Mouse (Mus musculus) midbrain, embryonic 14.5 days (tissue): ENCODE results near the gene Prss57. TPM values are rescaled to one million over a fixed set of nuclear protein-coding genes. Genes with fewer than 3 reads are reported as not detected.

Source experiments
- ATAC-seq: fragments of 200-750 bp; cut with Nextera tagmentation; 2 replicates; pipeline ENCODE4 v1.8.0; 2017; ENCODE audit warnings: moderate number of reproducible peaks, moderate library complexity; ENCODE audit not compliant: low FRiP score, low TSS enrichment
- DNase-seq: peaks from one replicate; pipeline ENCODE4 v3.0.0-alpha.2; 2015
- H3K27ac ChIP-seq: fragments of 300-500 bp; sonication (generic); replicated peaks from 2 replicates; pipeline ENCODE4 v1.5.1; 2014; ENCODE audit warnings: mild to moderate bottlenecking, low read depth, low read length, moderate library complexity
- H3K27me3 ChIP-seq: fragments of 300-500 bp; sonication (generic); 2 replicates; pipeline ENCODE4 v1.6.1; 2014; ENCODE audit warnings: low read length, control low read depth, mixed read lengths; ENCODE audit not compliant: control insufficient read depth, insufficient read depth
- H3K36me3 ChIP-seq: fragments of 300-500 bp; sonication (generic); 2 replicates; pipeline ENCODE4 v1.6.1; 2014; ENCODE audit warnings: low read length, control low read depth; ENCODE audit not compliant: control insufficient read depth, insufficient read depth
- H3K4me1 ChIP-seq: fragments of 300-500 bp; sonication (generic); 2 replicates; pipeline ENCODE4 v1.6.1; 2014; ENCODE audit warnings: mild to moderate bottlenecking, antibody characterized with exemption, low read length, control low read depth; ENCODE audit not compliant: control insufficient read depth, insufficient read depth
- H3K4me2 ChIP-seq: fragments of 300-500 bp; sonication (generic); 2 replicates; pipeline ENCODE4 v1.6.1; 2014; ENCODE audit warnings: mild to moderate bottlenecking, low read length, moderate library complexity
- H3K4me3 ChIP-seq: fragments of 300-500 bp; sonication (generic); replicated peaks from 2 replicates; pipeline ENCODE4 v1.5.1; 2014; ENCODE audit warnings: low read depth, low read length
- H3K9ac ChIP-seq: fragments of 300-500 bp; sonication (generic); replicated peaks from 2 replicates; pipeline ENCODE4 v1.6.1; 2014; ENCODE audit warnings: mild to moderate bottlenecking, low read length, moderate library complexity
- H3K9me3 ChIP-seq: fragments of 300-500 bp; sonication (generic); 2 replicates; pipeline ENCODE4 v1.6.1; 2016; ENCODE audit warnings: low read length, control low read depth, mixed read lengths; ENCODE audit not compliant: control insufficient read depth
- WGBS: fragments of 180-500 bp; shearing (Covaris S2); extraction: QIAGEN DNeasy Blood & Tissue Kit; methylation state at CpG from one replicate; pipeline ENCODE4 v1.1.7; 2014; 5-methylcytosine and 5-hydroxymethylcytosine counted together
- polyA plus RNA-seq: library from polyadenylated mRNA; unstranded; fragments of >200 nt; fragmentation: Nextera tagmentation; extraction: Ambion mirVana; gene quantifications from 2 replicates; pipeline ENCODE4 v1.2.1, GENCODE M21; 2014

The Prss57 gene
- polyA plus RNA-seq, 1 experiment from 2014 or later, result 0.30 TPM

- Histone ChIP-seq H3K9ac (no peak overlapping the region), H3K9me3 (no peaks in the 10 kb centered on the region), H3K27ac (no peak overlapping the region), H3K27me3 (peaks cover 37% of the 10 kb centered on the region; the same call in 1 of the 2 replicates), H3K4me1 (peaks cover 7% of the 10 kb centered on the region; the same call in 1 of the 2 replicates), H3K4me3 (peak overlapping the region; percentile 40), H3K36me3 (no peaks in the 10 kb centered on the region), H3K4me2 (peak overlapping the region; percentile 70)
- DNase-seq (peak; percentile 64), ATAC-seq (no peak; the same call in 1 of the 2 replicates)
- WGBS, result under 1% methylated on average over 13 of the region's 13 CpGs
Measured at GRCm38 (mm10) chr10:79780664-79781015, 10.1 kb downstream of the Prss57 start.

- Histone ChIP-seq H3K4me3 (peak overlapping the region; percentile 40), H3K9ac (no peak overlapping the region), H3K27ac (no peak overlapping the region), H3K36me3 (no peaks in the 10 kb centered on the region), H3K4me1 (peaks cover 7% of the 10 kb centered on the region; the same call in 1 of the 2 replicates), H3K27me3 (peaks cover 37% of the 10 kb centered on the region; the same call in 1 of the 2 replicates), H3K4me2 (peak overlapping the region; percentile 70), H3K9me3 (peaks cover 1% of the 10 kb centered on the region; the same call in 1 of the 2 replicates)
- ATAC-seq (peak; percentile 89), DNase-seq (peak; percentile 94)
- 2% methylated on average over 55 of the region's 55 CpGs for WGBS
Measured at GRCm38 (mm10) chr10:79779784-79780663, 10.7 kb downstream of the Prss57 start.

GRCm38 (mm10) chr10:79779193-79779592 lies 11.6 kb downstream of the Prss57 start:
- Histone ChIP-seq H3K9me3 (peaks cover 3% of the 10 kb centered on the region; the same call in 1 of the 2 replicates), H3K27ac (no peak overlapping the region), H3K9ac (no peak overlapping the region), H3K27me3 (peaks cover 37% of the 10 kb centered on the region; the same call in 1 of the 2 replicates), H3K4me1 (peaks cover 7% of the 10 kb centered on the region; the same call in 1 of the 2 replicates), H3K4me2 (no peak overlapping the region), H3K4me3 (no peak overlapping the region), H3K36me3 (no peaks in the 10 kb centered on the region)
- 10% methylated on average over 2 of the region's 2 CpGs for WGBS
- DNase-seq (no peak), ATAC-seq (no peak)

- no peak for ATAC-seq
- H3K9me3 ChIP-seq, result peaks cover 3% of the 10 kb centered on the region; the same call in 1 of the 2 replicates
- peaks cover 7% of the 10 kb centered on the region; the same call in 1 of the 2 replicates for H3K4me1 ChIP-seq
- 10% methylated on average over 15 of the region's 15 CpGs for WGBS
- H3K4me2 ChIP-seq, result no peak overlapping the region
- H3K9ac ChIP-seq, result no peak overlapping the region
- H3K27ac ChIP-seq, result no peak overlapping the region
- H3K36me3 ChIP-seq, result no peaks in the 10 kb centered on the region
- DNase-seq, result peak; percentile 71
- H3K27me3 ChIP-seq, result peaks cover 37% of the 10 kb centered on the region; the same call in 1 of the 2 replicates
- no peak overlapping the region for H3K4me3 ChIP-seq
Measured at GRCm38 (mm10) chr10:79778006-79778405, 12.8 kb downstream of the Prss57 start.

- Histone ChIP-seq H3K27me3 (peaks cover 32% of the 10 kb centered on the region; the same call in 1 of the 2 replicates), H3K4me3 (no peak within 1 kb of the TSS), H3K4me2 (peak within 1 kb of the TSS; percentile 38), H3K9me3 (peaks cover 3% of the 10 kb centered on the region; the same call in 1 of the 2 replicates), H3K36me3 (no peaks in the 10 kb centered on the region), H3K9ac (peak within 1 kb of the TSS; percentile 39; the same call in 1 of the 2 replicates), H3K27ac (no peak within 1 kb of the TSS), H3K4me1 (peaks cover 7% of the 10 kb centered on the region; the same call in 1 of the 2 replicates)
- 3% methylated on average over 39 of the region's 39 CpGs for WGBS
- no peak for DNase-seq
- ATAC-seq, result no peak
Measured at GRCm38 (mm10) chr10:79777103-79777531, 13.6 kb downstream of the Prss57 start, which contains the start of gene Fstl3. Fstl3 (plus strand) TSS chr10:79777272.

GRCm38 (mm10) chr10:79774486-79775279 lies 16.1 kb downstream of the Prss57 start:
- Histone ChIP-seq H3K4me2 (no peak overlapping the region), H3K9ac (no peak overlapping the region), H3K9me3 (peaks cover 3% of the 10 kb centered on the region; the same call in 1 of the 2 replicates), H3K4me1 (no peaks in the 10 kb centered on the region), H3K4me3 (no peak overlapping the region), H3K27me3 (peaks cover 21% of the 10 kb centered on the region; the same call in 1 of the 2 replicates), H3K36me3 (no peaks in the 10 kb centered on the region), H3K27ac (no peak overlapping the region)
- 71% methylated on average over 5 of the region's 5 CpGs for WGBS
- no peak for DNase-seq
- ATAC-seq, result no peak

- no peaks in the 10 kb centered on the region for H3K36me3 ChIP-seq
- no peak for DNase-seq
- no peak overlapping the region for H3K9ac ChIP-seq
- WGBS, result 95% methylated on average over 2 of the region's 2 CpGs
- no peak for ATAC-seq
- no peak overlapping the region for H3K4me2 ChIP-seq
- H3K27me3 ChIP-seq, result peaks cover 11% of the 10 kb centered on the region; the same call in 1 of the 2 replicates
- H3K27ac ChIP-seq, result no peak overlapping the region
- H3K9me3 ChIP-seq, result peaks cover 3% of the 10 kb centered on the region; the same call in 1 of the 2 replicates
- no peak overlapping the region for H3K4me3 ChIP-seq
- peaks cover 1% of the 10 kb centered on the region for H3K4me1 ChIP-seq
Measured at GRCm38 (mm10) chr10:79773208-79773607, 17.6 kb downstream of the Prss57 start.

- WGBS, result 92% methylated on average over 3 of the region's 3 CpGs
- no peak overlapping the region for H3K4me3 ChIP-seq
- H3K4me2 ChIP-seq, result no peak overlapping the region
- DNase-seq (no peak), ATAC-seq (no peak)
- peaks cover 3% of the 10 kb centered on the region; the same call in 1 of the 2 replicates for H3K9me3 ChIP-seq
- peaks cover 8% of the 10 kb centered on the region for H3K4me1 ChIP-seq
- peaks cover 4% of the 10 kb centered on the region; the same call in 1 of the 2 replicates for H3K27me3 ChIP-seq
- H3K27ac ChIP-seq, result no peak overlapping the region
- no peaks in the 10 kb centered on the region for H3K36me3 ChIP-seq
- no peak overlapping the region for H3K9ac ChIP-seq
Measured at GRCm38 (mm10) chr10:79772320-79772719, 18.4 kb downstream of the Prss57 start.
